Mouse (Mus musculus) lung, postnatal 36 days (tissue): ENCODE measurements around the gene Tmem108.
A peak's percentile ranks its signal among the peaks of the same experiment; 100 is the strongest.

Experiments
- DNase-seq: peaks from one replicate; pipeline ENCODE4 v3.0.0; 2022; ENCODE audit warnings: mixed read lengths

Tmem108 gene

DNA sequence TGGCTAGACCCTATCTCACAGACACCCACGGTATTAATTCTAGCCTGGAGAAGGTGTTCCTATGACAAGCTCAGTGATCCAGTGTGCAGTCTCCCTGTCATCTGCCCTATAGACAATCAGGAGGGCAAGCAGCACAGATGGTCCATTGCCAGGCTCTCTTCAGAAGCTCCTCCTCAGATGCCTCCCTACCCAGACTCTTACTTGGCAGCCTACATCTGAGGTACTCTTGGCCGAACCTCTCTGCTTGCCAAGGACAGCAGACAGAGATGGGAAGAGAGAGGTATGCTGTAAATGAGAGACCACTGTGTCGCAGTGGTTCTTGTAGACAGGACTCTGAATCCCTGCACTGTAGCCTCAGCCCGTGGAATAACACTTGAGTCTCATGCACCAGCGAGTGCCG, 181.0 kb downstream of the Tmem108 start:
- DNase-seq, result no peak

DNA sequence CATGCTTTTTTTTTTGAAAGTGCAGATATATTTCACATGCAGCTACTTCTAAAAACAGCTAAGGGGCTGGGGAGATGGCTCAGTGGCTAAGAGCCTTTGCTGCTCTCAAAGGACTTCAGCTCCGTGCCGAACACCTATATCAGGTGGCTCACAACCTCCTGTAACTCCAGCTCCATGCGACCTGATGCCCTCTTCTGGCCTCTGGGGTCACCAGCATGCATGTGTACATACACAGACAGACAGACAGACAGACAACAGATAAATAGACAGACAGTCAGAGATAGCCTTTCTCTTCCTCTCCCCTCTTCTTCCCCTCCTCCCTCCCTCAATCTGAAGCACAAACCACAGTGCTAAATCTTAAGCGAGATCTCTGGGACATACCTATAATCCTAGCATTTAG, 181.5 kb downstream of the Tmem108 start:
- no peak for DNase-seq

DNA sequence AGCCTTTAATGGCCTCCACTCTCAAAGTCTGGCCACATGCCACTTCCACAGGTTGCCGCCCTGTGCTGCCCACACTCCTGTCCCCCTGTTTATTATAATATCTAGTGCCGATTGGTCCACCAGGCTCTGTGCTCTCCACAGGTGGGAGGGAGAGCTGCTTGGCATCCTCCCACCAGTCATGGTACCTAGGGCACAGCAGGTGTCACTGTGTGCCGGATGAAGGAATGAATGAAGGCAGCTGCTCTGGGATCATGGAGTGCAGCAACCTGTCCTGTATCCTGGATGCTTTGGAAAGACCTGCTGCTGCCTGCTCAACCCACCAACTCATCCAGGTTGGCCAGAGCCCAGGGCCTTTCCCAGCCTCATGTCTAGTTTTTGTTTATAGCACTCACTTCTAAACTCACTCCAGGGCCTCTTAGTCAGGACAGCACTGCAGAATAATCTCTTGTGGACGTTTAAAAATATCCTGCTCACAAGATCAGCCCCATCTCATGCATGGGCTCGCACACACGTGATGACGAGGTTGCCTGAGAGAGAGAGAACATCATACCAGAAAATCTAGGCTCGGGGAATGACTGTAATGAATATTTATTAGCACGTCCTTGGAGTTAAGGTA, 182.1 kb downstream of the Tmem108 start:
- no peak for DNase-seq

DNA sequence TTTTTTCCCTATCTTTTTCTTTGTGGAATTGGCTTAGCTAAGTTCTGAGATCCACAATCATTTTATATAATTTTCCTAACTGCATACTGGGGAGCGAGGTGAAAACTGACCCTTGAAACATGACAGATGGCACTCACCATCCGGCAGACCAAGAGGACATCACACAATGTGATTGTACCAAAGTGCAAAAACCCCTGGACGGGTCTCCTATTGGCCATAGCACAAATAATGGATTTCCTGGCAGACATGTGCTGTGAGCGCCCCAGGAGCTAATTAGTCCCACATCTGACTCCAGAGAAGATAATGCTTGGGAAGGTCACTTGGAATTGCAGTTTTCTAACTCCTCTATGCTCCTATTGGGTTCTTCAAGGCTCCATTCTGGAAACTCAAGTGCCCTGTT, 183.9 kb downstream of the Tmem108 start:
- DNase-seq, result no peak

DNA sequence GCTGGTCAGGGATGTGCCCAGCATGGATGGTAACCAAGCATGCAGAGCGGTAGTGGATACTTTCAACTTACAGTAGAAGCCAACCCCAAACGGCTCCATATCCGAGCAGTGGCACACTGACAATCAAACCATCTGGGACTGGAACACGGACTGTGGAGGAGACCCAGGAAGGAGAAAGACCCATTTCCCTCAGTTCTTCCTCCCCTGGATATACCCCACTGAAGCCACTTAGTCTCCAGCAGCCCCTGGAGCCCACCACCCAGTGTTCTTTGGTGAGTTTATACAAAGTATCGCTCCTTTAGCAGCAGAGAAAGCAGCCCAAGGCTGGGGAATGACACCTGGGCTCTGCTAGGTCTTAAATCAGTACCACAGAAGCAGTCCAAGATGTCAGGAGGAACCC, 184.5 kb downstream of the Tmem108 start:
- DNase-seq, result no peak

DNA sequence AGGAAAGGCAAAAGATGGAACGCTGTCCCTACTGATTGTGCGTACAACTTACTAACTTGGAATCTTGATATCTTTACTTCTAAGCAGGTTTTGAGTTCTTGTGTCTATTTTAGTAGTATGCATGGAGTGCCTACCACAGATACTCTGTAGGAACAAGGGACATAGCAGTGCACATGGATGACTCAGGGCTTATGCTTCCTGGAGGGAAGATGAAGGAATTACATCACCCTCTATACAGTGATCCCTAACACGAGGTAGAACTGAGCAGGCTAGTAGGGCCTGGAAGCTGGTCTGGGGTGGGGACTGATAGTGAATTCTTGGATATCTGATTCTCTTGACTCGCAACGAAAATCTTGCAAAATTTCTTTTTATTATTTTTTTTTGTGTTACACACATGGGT, 185.7 kb downstream of the Tmem108 start:
- no peak for DNase-seq

DNA sequence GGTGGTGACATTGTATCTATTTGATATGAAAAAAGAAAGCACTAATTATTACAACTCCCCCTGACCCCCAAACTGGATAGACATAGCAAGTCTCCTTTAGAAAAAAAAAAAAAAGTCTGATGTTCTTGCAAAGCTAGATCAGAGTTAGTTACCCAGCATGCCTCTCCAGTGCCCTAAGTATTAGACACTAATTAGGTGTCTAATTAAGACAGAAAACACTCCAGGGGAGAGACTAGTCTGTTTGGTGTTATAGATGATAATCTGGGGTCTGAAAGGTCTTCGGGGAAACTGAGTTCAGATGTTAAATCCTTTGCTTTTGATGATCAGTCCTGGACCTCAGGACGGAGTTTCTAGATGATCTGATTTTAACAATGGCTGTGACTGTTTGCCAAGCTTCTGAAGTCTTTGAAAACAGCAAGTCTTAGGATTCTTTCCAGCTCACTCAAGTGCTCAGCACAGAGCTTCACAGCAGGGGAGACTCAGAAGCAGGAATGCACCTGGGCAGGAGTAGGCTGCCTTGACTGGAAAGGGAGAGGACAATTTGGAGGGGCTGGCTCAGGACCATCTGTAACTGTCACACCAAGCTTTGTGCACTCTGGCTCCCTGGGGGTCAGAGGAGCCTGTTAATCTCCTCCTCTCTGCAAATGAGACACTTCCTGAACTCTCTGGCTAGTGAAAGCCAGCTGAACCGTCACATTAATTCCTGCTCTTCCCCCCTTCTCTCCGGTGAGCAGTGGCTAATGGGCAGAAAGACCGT, 187.5 kb downstream of the Tmem108 start:
- no peak for DNase-seq

DNA sequence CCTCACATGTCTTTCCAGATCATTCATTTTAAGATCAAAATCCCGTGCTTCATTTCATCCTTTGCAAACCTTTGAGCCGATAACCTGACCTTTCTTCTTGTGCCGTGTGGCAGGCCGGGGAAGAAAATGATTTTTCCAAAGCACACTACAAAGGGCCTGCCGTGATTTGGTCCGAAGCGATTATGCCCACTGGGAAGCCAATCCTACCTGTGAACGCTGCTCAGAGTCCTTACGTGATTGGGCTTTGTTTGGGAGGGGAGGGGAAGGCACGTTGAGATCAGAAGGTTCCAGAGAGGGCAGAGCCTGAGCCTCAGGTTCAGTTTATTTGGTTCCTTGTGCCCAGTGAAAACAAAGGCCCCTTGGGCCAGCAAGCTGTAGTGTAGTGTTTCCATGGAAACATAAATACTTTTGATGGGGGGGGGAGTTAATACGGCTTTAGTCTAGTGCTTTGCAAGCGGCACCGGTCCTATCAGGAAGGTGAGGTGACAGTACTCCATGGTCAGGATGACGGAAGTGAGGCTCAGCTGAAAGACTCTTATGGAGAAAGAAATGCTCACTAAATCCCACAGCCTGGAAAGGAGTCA, 191.4 kb downstream of the Tmem108 start:
- DNase-seq, result no peak

DNA sequence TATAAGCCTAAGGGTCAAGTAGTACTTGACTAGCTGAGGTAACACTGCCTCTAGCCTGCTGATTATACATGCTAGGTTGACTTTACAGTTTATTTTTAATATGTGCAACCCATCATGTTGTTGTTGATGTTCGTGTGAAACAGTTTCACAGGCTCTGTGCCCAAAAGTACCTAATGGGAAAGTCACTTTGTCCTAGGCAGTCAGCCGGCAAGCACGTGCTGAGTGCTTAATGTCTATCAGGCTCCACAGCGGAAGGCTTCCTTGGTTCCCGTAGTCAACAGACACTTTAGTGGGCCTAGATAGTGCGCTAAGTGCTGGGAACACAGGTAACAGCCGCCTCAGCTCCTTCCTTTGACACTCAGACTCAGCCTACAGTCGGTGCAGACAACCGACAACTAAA, 192.7 kb downstream of the Tmem108 start:
- DNase-seq, result no peak

DNA sequence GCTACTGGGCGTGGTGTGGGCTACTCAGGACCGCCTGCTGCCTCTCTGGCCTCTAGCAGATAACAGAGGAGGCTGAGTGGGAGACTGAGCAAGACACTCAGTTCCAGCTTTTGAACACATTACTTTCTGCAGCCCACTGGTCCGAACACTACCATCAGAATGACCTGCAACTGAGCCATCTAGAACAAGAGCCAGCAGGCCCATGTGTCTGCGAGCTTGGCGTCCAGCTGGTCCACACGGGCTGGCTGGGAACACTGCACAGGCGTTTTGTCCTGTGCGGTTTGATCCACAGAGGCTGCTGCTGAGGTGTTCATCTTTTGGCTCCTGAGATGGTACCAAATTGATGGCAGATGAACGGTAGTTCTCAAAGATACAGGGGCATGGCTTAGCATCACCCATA, 196.5 kb downstream of the Tmem108 start:
- no peak for DNase-seq

DNA sequence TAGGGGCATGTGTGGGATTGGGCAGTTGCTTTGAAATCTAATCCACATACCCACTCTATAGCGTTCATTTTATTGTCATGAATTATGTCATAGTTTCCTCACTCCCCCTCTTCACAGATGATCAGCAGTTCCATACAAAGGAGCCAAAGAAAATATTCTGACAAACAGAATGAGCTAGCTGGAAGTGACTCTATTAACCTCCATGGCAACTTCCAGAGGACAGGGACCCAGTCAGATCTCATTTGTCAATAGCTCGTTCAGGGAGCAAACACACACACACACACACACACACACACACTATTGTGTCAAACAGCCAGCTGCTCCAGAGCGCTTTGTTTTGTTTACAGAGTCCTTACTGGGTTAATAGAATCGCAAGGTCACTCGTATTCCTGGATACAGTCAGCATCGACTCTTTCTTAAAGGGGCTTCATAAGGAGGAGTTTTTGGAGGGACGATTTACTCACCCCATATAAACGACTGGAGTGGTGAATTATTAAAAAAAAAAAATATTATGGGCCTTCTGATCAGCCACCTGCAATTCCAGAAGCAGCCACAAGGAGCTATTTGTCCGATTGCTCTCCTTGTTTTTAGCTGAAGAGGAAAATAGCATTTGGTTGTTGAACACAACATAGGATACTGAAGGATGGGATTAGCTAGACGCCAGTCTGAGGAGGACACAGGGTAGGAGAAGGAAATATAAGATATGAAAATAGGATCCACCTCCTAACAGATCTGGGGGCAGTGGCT, 197.6 kb downstream of the Tmem108 start:
- DNase-seq, result peak; percentile 57

DNA sequence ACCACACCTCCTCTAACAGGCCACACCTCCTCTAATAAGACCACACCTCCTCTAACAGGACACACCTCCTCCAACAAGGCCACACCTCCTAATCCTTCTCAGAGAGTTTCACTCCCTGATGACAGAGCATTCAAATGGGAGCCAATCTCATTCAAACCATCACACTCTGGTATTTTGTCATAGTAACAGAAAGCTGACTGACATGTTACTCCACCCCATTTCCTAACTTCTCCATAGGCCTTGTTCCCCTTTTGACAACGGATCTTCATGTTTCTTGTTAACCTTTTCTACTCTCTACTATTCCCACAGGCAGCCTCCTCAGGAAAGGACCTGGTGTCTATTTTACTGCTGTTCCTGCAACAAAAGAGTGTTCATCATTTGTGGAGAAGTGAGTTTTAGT, 199.6 kb downstream of the Tmem108 start:
- no peak for DNase-seq

DNA sequence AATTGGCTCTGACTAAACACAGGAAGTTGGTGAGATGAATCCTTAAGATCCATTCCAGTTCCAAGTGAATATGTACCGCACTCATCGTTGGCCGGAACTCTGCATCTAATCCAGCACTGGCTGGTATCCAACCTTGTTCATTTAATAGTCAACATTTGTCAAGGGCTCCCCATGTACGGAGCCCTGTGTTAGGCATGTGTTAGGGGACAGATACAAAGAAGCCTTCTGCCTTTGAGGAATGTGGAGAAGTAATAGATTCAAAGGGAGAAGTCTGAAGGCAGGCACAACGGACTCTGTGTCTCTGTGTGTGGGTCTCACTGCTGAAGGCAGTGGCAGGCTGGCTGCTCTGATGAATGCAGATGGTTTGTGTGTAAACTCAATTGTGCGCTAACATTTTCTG, 202.9 kb downstream of the Tmem108 start:
- DNase-seq, result no peak

DNA sequence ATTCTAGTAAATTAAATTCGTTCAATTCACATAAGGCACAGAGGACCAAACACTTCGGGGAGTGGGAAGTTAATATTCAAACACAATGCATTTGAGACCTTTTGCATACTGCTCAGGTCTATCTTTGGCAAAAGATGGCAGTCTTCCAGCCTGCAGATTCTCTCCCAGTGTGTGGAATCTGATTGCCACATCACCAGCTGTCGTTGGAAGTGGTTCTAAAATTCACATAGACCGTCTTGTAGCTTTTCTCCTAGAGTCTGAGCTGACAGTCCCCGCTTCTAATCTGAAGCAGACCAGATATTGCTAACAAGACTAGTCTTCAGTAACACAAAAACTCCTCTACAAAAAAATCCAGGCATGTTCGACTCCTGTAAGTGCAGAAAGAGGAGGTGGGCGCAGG, 203.4 kb downstream of the Tmem108 start:
- DNase-seq, result peak; percentile 52

DNA sequence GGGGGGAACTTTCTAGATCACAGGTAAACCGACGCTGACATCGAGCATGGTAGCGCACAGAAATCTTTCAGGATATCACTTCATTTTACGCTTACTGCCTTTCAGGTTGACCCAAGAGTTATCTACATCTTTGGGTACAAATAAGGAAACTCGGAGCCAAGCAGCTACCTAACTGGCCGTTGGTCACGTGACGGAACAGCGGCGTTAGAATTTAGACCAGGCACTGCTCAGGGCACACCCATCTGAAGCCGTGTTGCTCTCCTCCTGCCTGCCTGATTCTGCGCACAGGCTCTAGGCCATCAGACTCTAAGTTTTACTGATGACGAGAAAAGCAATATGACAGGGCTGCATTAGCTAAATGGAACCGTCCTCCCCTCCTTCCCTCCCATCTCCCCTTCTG, 204.6 kb downstream of the Tmem108 start:
- DNase-seq, result no peak

DNA sequence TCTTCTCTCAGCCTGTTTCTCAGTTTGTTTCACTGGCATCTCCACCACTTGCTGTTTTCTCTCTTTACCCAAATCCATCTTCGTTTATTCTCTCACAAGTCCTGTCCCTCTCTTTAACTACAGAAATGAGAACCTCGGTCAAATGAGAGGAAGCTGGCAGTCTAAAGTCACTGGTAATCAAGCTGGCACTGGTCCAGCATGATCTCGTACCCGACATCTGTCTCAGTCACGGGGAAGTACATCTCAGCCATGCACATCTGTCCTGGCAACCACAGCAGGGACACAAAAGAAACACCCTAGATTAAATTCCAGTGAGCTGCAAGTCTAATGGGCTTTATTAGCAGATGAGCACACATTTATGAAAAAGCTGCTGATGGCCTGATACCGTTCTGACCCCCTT, 206.3 kb downstream of the Tmem108 start:
- DNase-seq, result peak; percentile 7

DNA sequence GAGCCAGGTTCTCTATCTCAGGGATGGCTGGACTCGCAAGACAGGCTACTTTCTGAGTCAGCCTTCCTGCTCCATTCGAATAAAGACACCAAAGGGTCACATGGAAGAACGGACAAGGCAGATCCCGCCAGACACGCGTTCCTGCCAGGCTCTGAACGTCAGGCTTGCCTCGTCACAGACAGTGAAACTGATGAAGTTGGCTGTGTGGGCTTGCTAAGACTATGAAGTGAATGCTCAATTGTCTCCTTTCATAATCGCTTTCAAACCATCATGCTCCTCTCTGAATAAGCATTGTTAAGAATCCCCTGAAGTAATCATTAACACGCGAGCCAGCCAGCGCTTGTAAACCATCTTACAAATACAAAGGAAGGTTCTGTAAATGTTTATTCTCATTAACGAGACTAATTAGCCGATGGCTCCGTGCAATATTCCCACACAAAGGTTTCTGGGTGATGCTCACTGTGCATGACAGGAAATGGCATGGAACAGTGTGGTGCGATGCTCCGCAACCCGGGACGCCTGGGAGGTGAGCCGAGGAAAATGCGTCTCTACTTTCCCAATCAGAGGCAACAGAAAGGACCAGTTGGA, 210.9 kb downstream of the Tmem108 start:
- DNase-seq, result no peak

DNA sequence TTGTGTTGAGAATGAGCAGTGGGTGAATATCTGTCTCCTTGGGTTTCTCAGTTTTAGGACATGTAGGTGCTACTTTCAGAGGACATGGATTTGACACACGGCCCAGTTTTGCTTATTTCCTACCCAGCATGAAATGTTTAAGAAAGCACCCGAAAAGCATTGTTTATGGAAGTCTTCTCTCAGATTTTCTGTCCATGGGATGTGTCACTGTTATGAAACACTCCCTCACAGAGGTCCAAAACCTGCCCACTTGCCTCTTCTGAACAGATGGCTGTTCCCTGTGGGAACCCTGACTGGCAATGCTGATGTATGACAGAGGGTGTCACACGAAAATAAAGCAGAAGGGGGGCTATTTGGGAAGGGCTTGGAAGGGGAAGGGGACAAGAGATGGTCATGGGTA, 212.5 kb downstream of the Tmem108 start:
- no peak for DNase-seq

DNA sequence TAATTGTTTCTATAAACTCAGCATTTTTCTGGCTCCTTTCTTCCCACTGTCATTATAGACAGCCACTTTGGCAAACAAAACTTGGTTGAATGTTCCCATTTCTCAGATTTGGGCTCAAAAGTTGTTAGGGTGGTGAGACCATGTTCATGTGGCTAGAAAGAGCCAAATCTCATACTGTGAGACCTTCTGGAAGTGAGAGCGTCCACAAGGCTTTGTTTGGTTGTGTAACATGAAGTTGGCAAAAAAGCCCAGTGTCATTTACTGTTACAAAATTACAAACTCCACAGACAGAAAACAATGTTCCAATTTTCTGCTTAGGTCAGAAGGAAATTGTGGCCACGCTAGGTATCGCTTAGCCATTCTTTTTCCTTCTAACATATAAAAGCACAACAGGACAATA, 213.0 kb downstream of the Tmem108 start:
- no peak for DNase-seq

DNA sequence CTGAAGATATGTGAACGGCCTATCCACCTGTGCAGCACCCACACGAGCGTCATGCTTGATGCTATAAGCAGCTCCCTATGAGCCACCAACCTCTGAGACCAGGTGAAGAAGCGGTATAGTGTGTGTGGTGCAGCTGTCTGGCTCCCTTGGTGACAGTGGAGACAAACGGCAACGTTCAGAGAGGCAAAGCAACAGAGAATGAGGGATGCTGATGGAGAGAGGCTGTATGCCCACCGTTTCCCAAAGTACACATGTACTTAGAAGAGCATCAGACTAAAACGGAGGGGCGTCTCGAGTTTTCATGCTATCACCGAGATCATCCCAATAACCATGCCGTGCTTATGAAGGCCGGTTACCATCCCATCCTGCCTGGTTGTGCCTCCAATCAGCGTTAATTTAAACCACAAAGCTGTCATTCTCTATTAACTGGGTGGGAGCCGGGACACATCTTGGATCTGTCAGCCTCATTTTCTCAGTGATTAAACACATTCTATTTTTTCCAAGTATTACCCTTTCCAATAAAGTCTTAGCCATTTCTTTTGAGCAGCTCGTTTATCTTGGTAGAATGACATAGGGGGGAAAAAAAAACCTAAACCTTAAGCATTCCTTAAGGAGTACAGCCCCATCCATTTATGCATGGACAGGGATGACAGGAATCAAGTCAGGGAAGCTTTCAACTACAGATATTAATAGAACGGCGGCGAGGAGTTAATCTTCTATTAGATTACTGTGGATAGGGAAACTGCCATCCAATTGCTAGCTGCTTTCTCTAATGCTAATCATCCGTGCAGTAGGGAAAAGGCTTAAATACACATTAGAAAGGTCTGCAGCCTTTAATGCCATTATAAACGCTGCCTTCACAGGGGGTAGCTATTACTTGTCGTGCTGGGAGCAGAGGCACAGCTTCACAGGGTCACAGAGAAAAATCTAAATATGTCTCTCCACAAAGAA, 214.7 kb downstream of the Tmem108 start:
- no peak for DNase-seq

DNA sequence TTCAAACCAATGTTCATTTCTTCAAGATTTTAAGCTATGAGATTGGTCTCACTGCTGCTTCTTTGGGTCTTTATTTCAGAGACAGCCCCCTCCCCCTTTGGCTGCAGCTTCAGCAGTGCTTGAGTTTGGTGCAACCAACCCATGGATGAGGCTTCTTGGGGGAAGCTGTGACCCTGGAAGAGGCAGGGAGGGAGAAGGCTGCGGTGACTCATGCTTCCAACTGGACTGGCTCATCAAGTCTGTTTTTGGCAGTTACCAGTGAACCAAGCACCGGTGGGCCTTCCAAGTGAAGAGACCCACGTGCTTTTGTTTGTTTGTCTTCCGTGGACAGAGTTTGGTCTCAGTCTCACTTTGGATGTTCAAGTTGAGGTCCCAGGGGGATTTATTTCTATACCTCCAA, 215.9 kb downstream of the Tmem108 start:
- no peak for DNase-seq

DNA sequence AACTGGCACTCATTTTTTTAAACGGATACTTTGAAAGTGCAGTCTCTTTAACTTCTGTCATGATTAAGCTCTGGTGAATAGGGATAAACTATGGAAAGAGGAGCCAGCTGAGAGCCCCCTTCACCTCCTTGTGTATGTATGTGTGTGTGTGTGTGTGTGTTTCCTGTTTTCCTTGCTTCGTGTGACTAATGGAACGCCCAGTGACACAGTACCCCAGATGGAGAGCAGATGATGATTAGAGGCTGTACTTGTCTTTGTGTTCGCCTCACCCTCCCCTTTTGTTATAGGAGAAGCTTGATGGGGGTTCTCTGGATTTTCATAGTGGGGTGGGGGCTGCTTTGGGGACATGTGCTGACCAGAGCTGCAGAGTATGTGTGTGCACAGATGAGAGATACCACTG, 216.4 kb downstream of the Tmem108 start:
- no peak for DNase-seq
